Mouse (Mus musculus): ENCODE measurements around the gene Zfp146.

- TF ChIP-seq CTCF (IDR thresholded peaks at IDR 0.05; ENCODE audit: extremely low read depth, insufficient read depth, insufficient read length, insufficient replicate concordance) (no peak), POLR2A (IDR thresholded peaks at IDR 0.05; ENCODE audit: low read depth, low read length) (no peak)
Observed at GRCm38 (mm10) chr7:30213881-30214280, 44.3 kb upstream of the Zfp146 start.

Data from spleen, adult 2 months (tissue).